Mouse (Mus musculus): ENCODE data around the gene Ppp1r9a. TPM values are rescaled to one million over a fixed set of nuclear protein-coding genes. Genes with fewer than 3 reads are reported as not detected.

Gene Ppp1r9a
- polyA plus RNA-seq, 1 experiment from 2014 or later: 16.3 TPM

GRCm38 (mm10) chr6:5119181-5119910 lies 216.6 kb downstream of the Ppp1r9a start:
- peaks cover 4% of the 10 kb centered on the region; the same call in 1 of the 2 replicates for H3K36me3 ChIP-seq
- WGBS: 88% methylated on average over 15 of the region's 15 CpGs
- H3K4me3 ChIP-seq: no peak overlapping the region
- no peak for ATAC-seq (ENCODE audit: insufficient number of reproducible peaks, low FRiP score, low TSS enrichment, low read depth)
- H3K4me2 ChIP-seq: no peak overlapping the region
- no peaks in the 10 kb centered on the region for H3K4me1 ChIP-seq
- no peaks in the 10 kb centered on the region for H3K27me3 ChIP-seq
- no peak overlapping the region for H3K9ac ChIP-seq
- no peak overlapping the region for H3K27ac ChIP-seq
- no peaks in the 10 kb centered on the region for H3K9me3 ChIP-seq

GRCm38 (mm10) chr6:5120229-5120628 lies 217.5 kb downstream of the Ppp1r9a start:
- H3K9ac ChIP-seq: no peak overlapping the region
- H3K36me3 ChIP-seq: peaks cover 4% of the 10 kb centered on the region; the same call in 1 of the 2 replicates
- WGBS: 47% methylated on average over 3 of the region's 3 CpGs
- no peak overlapping the region for H3K27ac ChIP-seq
- H3K4me3 ChIP-seq: no peak overlapping the region
- ATAC-seq (ENCODE audit: insufficient number of reproducible peaks, low FRiP score, low TSS enrichment, low read depth): no peak
- H3K4me1 ChIP-seq: no peaks in the 10 kb centered on the region
- H3K9me3 ChIP-seq: no peaks in the 10 kb centered on the region
- H3K4me2 ChIP-seq: no peak overlapping the region
- H3K27me3 ChIP-seq: no peaks in the 10 kb centered on the region

- H3K27ac ChIP-seq: no peak overlapping the region
- no peaks in the 10 kb centered on the region for H3K27me3 ChIP-seq
- H3K9me3 ChIP-seq: no peaks in the 10 kb centered on the region
- H3K4me2 ChIP-seq: no peak overlapping the region
- no peak overlapping the region for H3K9ac ChIP-seq
- peaks cover 2% of the 10 kb centered on the region; the same call in 1 of the 2 replicates for H3K4me1 ChIP-seq
- no peak overlapping the region for H3K4me3 ChIP-seq
- no peaks in the 10 kb centered on the region for H3K36me3 ChIP-seq
- 55% methylated on average over 14 of the region's 14 CpGs for WGBS
- ATAC-seq (ENCODE audit: insufficient number of reproducible peaks, low FRiP score, low TSS enrichment, low read depth): no peak
These were observed 226.8 kb downstream of the Ppp1r9a start for GRCm38 (mm10) chr6:5129364-5130093.

GRCm38 (mm10) chr6:5134986-5135385 lies 232.3 kb downstream of the Ppp1r9a start:
- Histone ChIP-seq H3K4me3 (no peak overlapping the region), H3K9me3 (no peaks in the 10 kb centered on the region), H3K4me2 (no peak overlapping the region), H3K36me3 (no peaks in the 10 kb centered on the region), H3K27me3 (no peaks in the 10 kb centered on the region), H3K9ac (no peak overlapping the region), H3K4me1 (no peaks in the 10 kb centered on the region), H3K27ac (no peak overlapping the region)
- 82% methylated on average over 6 of the region's 6 CpGs for WGBS
- ATAC-seq (ENCODE audit: insufficient number of reproducible peaks, low FRiP score, low TSS enrichment, low read depth): no peak

GRCm38 (mm10) chr6:5136046-5136445 lies 233.3 kb downstream of the Ppp1r9a start:
- Histone ChIP-seq H3K36me3 (no peaks in the 10 kb centered on the region), H3K4me2 (no peak overlapping the region), H3K27ac (no peak overlapping the region), H3K27me3 (no peaks in the 10 kb centered on the region), H3K9me3 (no peaks in the 10 kb centered on the region), H3K9ac (no peak overlapping the region), H3K4me3 (no peak overlapping the region), H3K4me1 (no peaks in the 10 kb centered on the region)
- WGBS: 75% methylated on average over 6 of the region's 6 CpGs
- no peak for ATAC-seq (ENCODE audit: insufficient number of reproducible peaks, low FRiP score, low TSS enrichment, low read depth)

- H3K9me3 ChIP-seq: no peaks in the 10 kb centered on the region
- WGBS: 67% methylated on average over 12 of the region's 12 CpGs
- H3K27me3 ChIP-seq: no peaks in the 10 kb centered on the region
- no peak overlapping the region for H3K4me2 ChIP-seq
- no peaks in the 10 kb centered on the region for H3K4me1 ChIP-seq
- no peak for ATAC-seq (ENCODE audit: insufficient number of reproducible peaks, low FRiP score, low TSS enrichment, low read depth)
- no peak overlapping the region for H3K27ac ChIP-seq
- peaks cover 2% of the 10 kb centered on the region; the same call in 1 of the 2 replicates for H3K36me3 ChIP-seq
- H3K9ac ChIP-seq: no peak overlapping the region
- no peak overlapping the region for H3K4me3 ChIP-seq
These were observed 236.3 kb downstream of the Ppp1r9a start for GRCm38 (mm10) chr6:5138875-5139631.

- Histone ChIP-seq H3K9me3 (no peaks in the 10 kb centered on the region), H3K36me3 (peaks cover 2% of the 10 kb centered on the region; the same call in 1 of the 2 replicates), H3K4me3 (no peak overlapping the region), H3K4me1 (no peaks in the 10 kb centered on the region), H3K27ac (no peak overlapping the region), H3K4me2 (no peak overlapping the region), H3K27me3 (no peaks in the 10 kb centered on the region), H3K9ac (no peak overlapping the region)
- WGBS: 81% methylated on average over 9 of the region's 9 CpGs
- ATAC-seq (ENCODE audit: insufficient number of reproducible peaks, low FRiP score, low TSS enrichment, low read depth): no peak
These were observed 236.9 kb downstream of the Ppp1r9a start for GRCm38 (mm10) chr6:5139666-5140065.

GRCm38 (mm10) chr6:5147488-5148142 lies 244.9 kb downstream of the Ppp1r9a start:
- H3K4me2 ChIP-seq: no peak overlapping the region
- no peaks in the 10 kb centered on the region for H3K27me3 ChIP-seq
- H3K27ac ChIP-seq: no peak overlapping the region
- H3K36me3 ChIP-seq: peaks cover 3% of the 10 kb centered on the region
- H3K4me3 ChIP-seq: no peak overlapping the region
- no peak for ATAC-seq (ENCODE audit: insufficient number of reproducible peaks, low FRiP score, low TSS enrichment, low read depth)
- no peaks in the 10 kb centered on the region for H3K9me3 ChIP-seq
- WGBS: 71% methylated on average over 13 of the region's 13 CpGs
- H3K9ac ChIP-seq: no peak overlapping the region
- no peaks in the 10 kb centered on the region for H3K4me1 ChIP-seq

- Histone ChIP-seq H3K4me1 (no peaks in the 10 kb centered on the region), H3K9me3 (no peaks in the 10 kb centered on the region), H3K4me3 (no peak overlapping the region), H3K36me3 (peaks cover 3% of the 10 kb centered on the region; the same call in 1 of the 2 replicates), H3K27ac (no peak overlapping the region), H3K27me3 (no peaks in the 10 kb centered on the region), H3K9ac (no peak overlapping the region), H3K4me2 (no peak overlapping the region)
- WGBS: 65% methylated on average over 2 of the region's 2 CpGs
- ATAC-seq (ENCODE audit: insufficient number of reproducible peaks, low FRiP score, low TSS enrichment, low read depth): no peak
These were observed 247.2 kb downstream of the Ppp1r9a start for GRCm38 (mm10) chr6:5149941-5150340.

- H3K36me3 ChIP-seq: peaks cover 3% of the 10 kb centered on the region; the same call in 1 of the 2 replicates
- H3K9me3 ChIP-seq: no peaks in the 10 kb centered on the region
- H3K27me3 ChIP-seq: no peaks in the 10 kb centered on the region
- H3K4me2 ChIP-seq: no peak overlapping the region
- WGBS: 69% methylated on average over 4 of the region's 4 CpGs
- H3K4me1 ChIP-seq: no peaks in the 10 kb centered on the region
- H3K9ac ChIP-seq: no peak overlapping the region
- H3K27ac ChIP-seq: no peak overlapping the region
- H3K4me3 ChIP-seq: no peak overlapping the region
- no peak for ATAC-seq (ENCODE audit: insufficient number of reproducible peaks, low FRiP score, low TSS enrichment, low read depth)
These were observed 248.5 kb downstream of the Ppp1r9a start for GRCm38 (mm10) chr6:5151171-5151570.

- H3K27me3 ChIP-seq: no peaks in the 10 kb centered on the region
- H3K9me3 ChIP-seq: no peaks in the 10 kb centered on the region
- ATAC-seq (ENCODE audit: insufficient number of reproducible peaks, low FRiP score, low TSS enrichment, low read depth): no peak
- H3K4me1 ChIP-seq: no peaks in the 10 kb centered on the region
- H3K4me3 ChIP-seq: no peak overlapping the region
- H3K36me3 ChIP-seq: peaks cover 3% of the 10 kb centered on the region; the same call in 1 of the 2 replicates
- H3K27ac ChIP-seq: no peak overlapping the region
- H3K9ac ChIP-seq: no peak overlapping the region
- WGBS: 71% methylated on average over 2 of the region's 2 CpGs
- no peak overlapping the region for H3K4me2 ChIP-seq
These were observed 249.5 kb downstream of the Ppp1r9a start for GRCm38 (mm10) chr6:5152185-5152584.

All from limb, embryonic 15.5 days (tissue).